Mouse (Mus musculus): ENCODE measurements around the gene Spout1. TPM values are rescaled to one million over a fixed set of nuclear protein-coding genes. Genes with fewer than 3 reads are reported as not detected.

The Spout1 gene
- polyA plus RNA-seq, 1 experiment from 2014 or later, result 63.9 TPM

Other genes with a start within 250 kb of the Spout1 start
- 69.1 and 72.5 TPM in 2 replicates for gene Gle1, start 243.0 kb downstream of the Spout1 start, polyA plus RNA-seq (2016; fragmentation: Nextera tagmentation; extraction: Ambion mirVana)
- gene Sptan1, start 212.9 kb downstream of the Spout1 start, polyA plus RNA-seq (2016; fragmentation: Nextera tagmentation; extraction: Ambion mirVana), result 179 and 188 TPM in 2 replicates
- 40.4 and 41.0 TPM in 2 replicates for gene Wdr34, start 129.6 kb downstream of the Spout1 start, polyA plus RNA-seq (2016; fragmentation: Nextera tagmentation; extraction: Ambion mirVana)
- 558 and 568 TPM in 2 replicates for gene Set, start 121.1 kb downstream of the Spout1 start, polyA plus RNA-seq (2016; fragmentation: Nextera tagmentation; extraction: Ambion mirVana)
- gene Pkn3, start 100.8 kb downstream of the Spout1 start, polyA plus RNA-seq (2016; fragmentation: Nextera tagmentation; extraction: Ambion mirVana), result 7.0 and 7.2 TPM in 2 replicates
- gene Zdhhc12, start 84.8 kb downstream of the Spout1 start, polyA plus RNA-seq (2016; fragmentation: Nextera tagmentation; extraction: Ambion mirVana), result 23.7 and 25.5 TPM in 2 replicates
- 11.8 and 12.6 TPM in 2 replicates for gene Zer1, start 53.9 kb downstream of the Spout1 start, polyA plus RNA-seq (2016; fragmentation: Nextera tagmentation; extraction: Ambion mirVana)
- 10.3 and 10.6 TPM in 2 replicates for gene Tbc1d13, start 44.7 kb downstream of the Spout1 start, polyA plus RNA-seq (2016; fragmentation: Nextera tagmentation; extraction: Ambion mirVana)
- 15.7 and 16.2 TPM in 2 replicates for gene Endog, start 7.0 kb downstream of the Spout1 start, polyA plus RNA-seq (2016; fragmentation: Nextera tagmentation; extraction: Ambion mirVana)
- 10.4 and 13.1 TPM in 2 replicates for gene Kyat1, start 27.4 kb upstream of the Spout1 start, polyA plus RNA-seq (2016; fragmentation: Nextera tagmentation; extraction: Ambion mirVana)
- gene Lrrc8a, start 59.3 kb upstream of the Spout1 start, polyA plus RNA-seq (2016; fragmentation: Nextera tagmentation; extraction: Ambion mirVana), result 39.3 and 42.2 TPM in 2 replicates
- 0.30 and 0.36 TPM in 2 replicates for gene Gm28035, start 62.1 kb upstream of the Spout1 start, polyA plus RNA-seq (2016; fragmentation: Nextera tagmentation; extraction: Ambion mirVana)
- gene Phyhd1, start 87.7 kb upstream of the Spout1 start, polyA plus RNA-seq (2016; fragmentation: Nextera tagmentation; extraction: Ambion mirVana), result 5.0 and 5.6 TPM in 2 replicates
- not detected in 2 replicates for gene Gm28038, start 102.6 kb upstream of the Spout1 start, polyA plus RNA-seq (2016; fragmentation: Nextera tagmentation; extraction: Ambion mirVana)
- gene Dolk, start 107.9 kb upstream of the Spout1 start, polyA plus RNA-seq (2016; fragmentation: Nextera tagmentation; extraction: Ambion mirVana), result 25.5 and 26.2 TPM in 2 replicates
- gene Nup188, start 107.9 kb upstream of the Spout1 start, polyA plus RNA-seq (2016; fragmentation: Nextera tagmentation; extraction: Ambion mirVana), result 33.9 and 36.6 TPM in 2 replicates
- gene Sh3glb2, start 180.9 kb upstream of the Spout1 start, polyA plus RNA-seq (2016; fragmentation: Nextera tagmentation; extraction: Ambion mirVana), result 113 and 116 TPM in 2 replicates
- gene Miga2, start 185.8 kb upstream of the Spout1 start, polyA plus RNA-seq (2016; fragmentation: Nextera tagmentation; extraction: Ambion mirVana), result 29.3 and 30.7 TPM in 2 replicates
- gene Dolpp1, start 213.8 kb upstream of the Spout1 start, polyA plus RNA-seq (2016; fragmentation: Nextera tagmentation; extraction: Ambion mirVana), result 46.9 and 50.2 TPM in 2 replicates
- 23.9 and 26.8 TPM in 2 replicates for gene Crat, start 237.4 kb upstream of the Spout1 start, polyA plus RNA-seq (2016; fragmentation: Nextera tagmentation; extraction: Ambion mirVana)
- 133 and 134 TPM in 2 replicates for gene Ptpa, start 237.6 kb upstream of the Spout1 start, polyA plus RNA-seq (2016; fragmentation: Nextera tagmentation; extraction: Ambion mirVana)

All from hindbrain, embryonic 12.5 days (tissue).